Mouse (Mus musculus) stomach, postnatal 0 days (tissue): Measurements from ENCODE around the gene Cyp4f15. TPM values are rescaled to one million over a fixed set of nuclear protein-coding genes. Genes with fewer than 3 reads are reported as not detected.

Experiments used
- ATAC-seq: fragments of 200-750 bp; cut with Nextera tagmentation; 2 replicates; pipeline ENCODE4 v1.8.0; 2017; ENCODE audit not compliant: low FRiP score, low TSS enrichment
- DNase-seq: peaks from one replicate; pipeline ENCODE4 v3.0.0-alpha.2; 2016; ENCODE audit warnings: low spot score
- H3K27ac ChIP-seq: fragments of 300-500 bp; sonication (generic); replicated peaks from 2 replicates; pipeline ENCODE4 v1.5.1; 2014; ENCODE audit warnings: mild to moderate bottlenecking, control low read depth
- H3K27me3 ChIP-seq: fragments of 300-500 bp; sonication (generic); 2 replicates; pipeline ENCODE4 v1.6.1; 2014; ENCODE audit warnings: low read length; ENCODE audit not compliant: control insufficient read depth, insufficient read depth
- H3K36me3 ChIP-seq: fragments of 300-500 bp; sonication (generic); 2 replicates; pipeline ENCODE4 v1.6.1; 2014; ENCODE audit warnings: low read length, mixed read lengths; ENCODE audit not compliant: control insufficient read depth, insufficient read depth
- H3K4me1 ChIP-seq: fragments of 300-500 bp; sonication (generic); replicated peaks from 2 replicates; pipeline ENCODE4 v1.6.1; 2014; ENCODE audit warnings: antibody characterized with exemption; ENCODE audit not compliant: control insufficient read depth, insufficient read depth
- H3K4me2 ChIP-seq: fragments of 300-500 bp; sonication (generic); replicated peaks from 2 replicates; pipeline ENCODE4 v1.6.1; 2014; ENCODE audit warnings: low read depth, mild to moderate bottlenecking, control low read depth, moderate library complexity
- H3K4me3 ChIP-seq: fragments of 300-500 bp; sonication (generic); 2 replicates; pipeline ENCODE4 v1.5.1; 2014; ENCODE audit warnings: low read depth, low read length, control low read depth
- H3K9ac ChIP-seq: fragments of 300-500 bp; sonication (generic); 2 replicates; pipeline ENCODE4 v1.6.1; 2014; ENCODE audit warnings: mild to moderate bottlenecking, low read length, control low read depth, mixed read lengths
- H3K9me3 ChIP-seq: fragments of 300-500 bp; sonication (generic); 2 replicates; pipeline ENCODE4 v1.6.1; 2016; ENCODE audit warnings: low read length; ENCODE audit not compliant: control insufficient read depth
- CTCF ChIP-seq: IDR thresholded peaks from 2 replicates; pipeline ENCODE4 v1.5.1; 2016; ENCODE audit warnings: antibody characterized with exemption, low read depth, mild to moderate bottlenecking, moderate library complexity
- EP300 ChIP-seq: optimal IDR thresholded peaks from 2 replicates; pipeline ENCODE3; 2016; ENCODE audit warnings: antibody characterized with exemption
- WGBS: fragments of 180-500 bp; shearing (Covaris S2); extraction: QIAGEN DNeasy Blood & Tissue Kit; methylation state at CpG from one replicate; pipeline ENCODE4 v1.1.7; 2014; 5-methylcytosine and 5-hydroxymethylcytosine counted together
- polyA plus RNA-seq: library from polyadenylated mRNA; unstranded; fragments of >200 nt; fragmentation: Nextera tagmentation; extraction: Ambion mirVana; gene quantifications from 2 replicates; pipeline ENCODE4 v1.2.1, GENCODE M21; 2015

Gene Cyp4f15
- 0.62 and 1.1 TPM in 2 replicates for polyA plus RNA-seq

- DNase-seq, result no peak
- Histone ChIP-seq H3K27me3 (no peaks in the 10 kb centered on the region), H3K4me1 (no peaks in the 10 kb centered on the region; the same call in 1 of the 2 replicates), H3K4me3 (no peak within 1 kb of the TSS), H3K9ac (no peak within 1 kb of the TSS), H3K27ac (no peak within 1 kb of the TSS), H3K4me2 (no peak within 1 kb of the TSS), H3K9me3 (no peaks in the 10 kb centered on the region), H3K36me3 (no peaks in the 10 kb centered on the region)
- ATAC-seq, result no peak; the same call in 1 of the 2 replicates
- 31% methylated on average over 7 of the region's 7 CpGs for WGBS
- TF ChIP-seq EP300, result no peak
- no peak for TF ChIP-seq CTCF
Observed at GRCm38 (mm10) chr17:32685048-32685750, at the start of gene Cyp4f15. Gene Cyp4f15, plus strand, starts transcription at chr17:32685627.

DNA sequence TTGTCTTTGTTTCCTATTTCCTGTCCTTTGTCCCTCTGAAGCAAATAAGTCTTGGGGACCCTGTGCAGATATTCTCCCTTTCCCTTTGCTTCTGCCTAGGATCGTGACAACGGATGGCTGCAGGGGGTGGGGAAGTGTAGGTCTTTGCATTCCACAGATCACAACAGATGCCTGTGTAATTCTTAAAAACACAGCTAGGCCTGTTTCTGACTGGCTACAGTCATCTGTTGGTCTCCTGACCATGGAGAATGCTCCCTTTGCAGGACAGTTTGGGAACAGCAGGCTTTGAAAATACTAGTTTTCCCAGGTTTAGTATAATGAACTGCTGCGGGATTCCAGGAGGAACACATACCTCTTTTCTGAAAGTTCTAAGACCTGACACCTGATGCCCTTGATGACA lies 49.1 kb upstream of the Cyp4f15 start:
- TF ChIP-seq CTCF, result peak; percentile 17; the same call in 1 of the 2 replicates
- TF ChIP-seq EP300, result no peak
- Histone ChIP-seq H3K27me3 (no peaks in the 10 kb centered on the region), H3K4me2 (no peak overlapping the region), H3K4me3 (no peak overlapping the region), H3K27ac (no peak overlapping the region), H3K4me1 (no peaks in the 10 kb centered on the region), H3K9ac (no peak overlapping the region), H3K9me3 (no peaks in the 10 kb centered on the region), H3K36me3 (no peaks in the 10 kb centered on the region)
- WGBS, result 62% methylated on average over 3 of the region's 3 CpGs
- no peak for DNase-seq
- no peak for ATAC-seq

GRCm38 (mm10) chr17:32637151-32637550 lies 48.3 kb upstream of the Cyp4f15 start:
- DNase-seq (no peak), ATAC-seq (no peak)
- TF ChIP-seq EP300, result no peak
- Histone ChIP-seq H3K9ac (no peak overlapping the region), H3K36me3 (no peaks in the 10 kb centered on the region), H3K4me2 (no peak overlapping the region), H3K27me3 (no peaks in the 10 kb centered on the region), H3K9me3 (no peaks in the 10 kb centered on the region), H3K27ac (no peak overlapping the region), H3K4me1 (no peaks in the 10 kb centered on the region), H3K4me3 (no peak overlapping the region)
- 79% methylated on average over 2 of the region's 2 CpGs for WGBS

DNA sequence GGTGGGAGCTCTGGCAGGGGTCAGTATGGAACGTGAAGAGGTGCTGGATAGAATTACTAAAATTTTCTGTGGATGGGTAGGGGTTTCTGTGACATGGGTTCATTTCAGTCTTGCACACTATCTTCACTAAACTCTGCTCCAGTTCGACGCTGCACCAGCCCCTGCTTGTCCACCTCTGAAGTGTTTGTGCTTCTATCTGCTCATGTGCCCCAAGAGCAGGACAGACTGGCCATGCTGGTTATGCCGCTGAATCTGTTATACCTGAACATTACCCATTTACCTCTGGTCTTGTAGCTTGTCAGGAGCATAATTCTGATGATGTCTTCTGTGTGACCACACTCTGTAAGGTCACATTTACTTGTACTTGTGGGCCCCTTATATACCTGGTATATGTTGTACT lies 38.8 kb upstream of the Cyp4f15 start:
- H3K27ac ChIP-seq, result no peak overlapping the region
- no peaks in the 10 kb centered on the region for H3K27me3 ChIP-seq
- no peak overlapping the region for H3K4me2 ChIP-seq
- 83% methylated on average over 4 of the region's 4 CpGs for WGBS
- H3K36me3 ChIP-seq, result no peaks in the 10 kb centered on the region
- DNase-seq, result no peak
- H3K9ac ChIP-seq, result no peak overlapping the region
- TF ChIP-seq CTCF (no peak), EP300 (no peak)
- H3K4me3 ChIP-seq, result no peak overlapping the region
- no peaks in the 10 kb centered on the region for H3K9me3 ChIP-seq
- ATAC-seq, result no peak
- H3K4me1 ChIP-seq, result no peaks in the 10 kb centered on the region

- no peaks in the 10 kb centered on the region for H3K9me3 ChIP-seq
- DNase-seq (no peak), ATAC-seq (no peak)
- no peak overlapping the region for H3K4me2 ChIP-seq
- H3K27ac ChIP-seq, result no peak overlapping the region
- no peaks in the 10 kb centered on the region for H3K4me1 ChIP-seq
- no peaks in the 10 kb centered on the region for H3K36me3 ChIP-seq
- H3K4me3 ChIP-seq, result no peak overlapping the region
- H3K27me3 ChIP-seq, result no peaks in the 10 kb centered on the region
- no peak overlapping the region for H3K9ac ChIP-seq
- TF ChIP-seq EP300, result no peak
- TF ChIP-seq CTCF, result no peak
- 89% methylated on average over 4 of the region's 4 CpGs for WGBS
Observed at GRCm38 (mm10) chr17:32653860-32654259, 31.6 kb upstream of the Cyp4f15 start.

DNA sequence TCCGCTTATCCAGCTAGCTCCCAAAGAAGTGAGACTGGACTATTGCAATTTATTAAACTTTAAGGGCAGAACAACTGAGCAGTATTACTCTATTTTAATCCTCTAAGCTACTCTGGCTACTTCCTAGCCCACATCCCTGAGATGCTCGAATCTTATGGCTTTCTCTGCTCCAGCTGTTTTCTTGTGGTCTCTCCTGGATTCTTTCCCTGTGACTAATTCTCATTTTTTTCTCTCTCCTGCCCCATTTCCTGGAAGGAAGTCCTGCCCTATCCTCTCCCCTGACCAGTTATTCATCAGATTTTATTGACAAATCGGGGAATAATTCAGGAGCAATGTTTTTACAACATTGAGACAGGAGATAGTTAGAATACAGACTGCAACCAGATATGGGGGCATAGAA lies 28.4 kb upstream of the Cyp4f15 start:
- Histone ChIP-seq H3K4me3 (no peak overlapping the region), H3K9me3 (no peaks in the 10 kb centered on the region), H3K36me3 (no peaks in the 10 kb centered on the region), H3K27me3 (no peaks in the 10 kb centered on the region), H3K9ac (no peak overlapping the region), H3K4me2 (no peak overlapping the region), H3K4me1 (no peaks in the 10 kb centered on the region), H3K27ac (no peak overlapping the region)
- TF ChIP-seq CTCF (no peak), EP300 (no peak)
- WGBS, result 66% methylated on average over 3 of the region's 3 CpGs
- no peak for DNase-seq
- no peak for ATAC-seq
